Mouse (Mus musculus) fibroblast of lung, adult 2 months (primary cell): ENCODE measurements around the gene Lce3f.

Experiments used
- DNase-seq: peaks from one replicate; pipeline ENCODE4 v3.0.0-alpha.2; 2011; ENCODE audit warnings: low read depth

Gene Lce3f

DNA sequence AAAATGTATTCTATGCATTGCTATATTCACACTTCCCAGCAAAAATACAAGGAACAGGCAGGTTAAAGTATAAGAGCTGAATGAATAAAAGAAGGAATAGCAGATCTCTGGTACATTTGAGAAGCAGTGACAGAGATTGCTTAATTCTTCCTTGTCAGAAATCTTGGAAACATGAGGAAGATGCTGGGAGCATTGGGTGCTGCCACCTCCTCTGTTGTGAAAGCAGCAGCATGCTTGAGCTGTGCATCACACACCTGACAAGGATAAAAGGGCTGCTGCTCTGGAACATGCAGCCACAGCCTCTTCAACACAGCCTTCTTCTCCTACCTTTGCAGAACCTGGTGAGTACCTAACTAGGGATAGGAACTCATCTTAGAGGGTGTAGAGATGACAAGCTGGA is at the start of gene Lce3f:
TSS of gene Lce3f (plus strand) at position 301 of the 400 bp plus-strand sequence.
- DNase-seq: no peak

DNA sequence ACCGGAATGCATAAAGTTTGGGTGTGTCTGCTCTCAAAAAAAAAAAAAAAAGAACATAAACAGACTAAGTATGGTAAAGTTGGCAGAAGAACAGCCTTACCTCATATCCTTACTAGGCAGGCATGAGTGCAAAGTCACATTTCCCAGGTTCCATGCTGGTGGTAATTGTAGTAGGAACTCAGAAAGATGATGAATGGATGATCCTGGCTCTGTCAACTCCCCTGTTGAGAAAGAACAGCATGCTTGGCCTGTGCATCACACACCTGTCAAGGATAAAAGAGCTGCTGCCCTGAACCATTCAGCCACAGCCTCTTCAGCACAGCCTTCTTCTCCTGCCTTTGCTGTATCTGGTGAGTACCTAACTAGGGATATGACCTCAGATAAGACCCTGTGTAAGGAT is 47.8 kb upstream of the Lce3f start, which contains the start of gene Lce3c:
TSS of gene Lce3c (plus strand) at position 301 of the 400 bp plus-strand sequence.
- DNase-seq: no peak

DNA sequence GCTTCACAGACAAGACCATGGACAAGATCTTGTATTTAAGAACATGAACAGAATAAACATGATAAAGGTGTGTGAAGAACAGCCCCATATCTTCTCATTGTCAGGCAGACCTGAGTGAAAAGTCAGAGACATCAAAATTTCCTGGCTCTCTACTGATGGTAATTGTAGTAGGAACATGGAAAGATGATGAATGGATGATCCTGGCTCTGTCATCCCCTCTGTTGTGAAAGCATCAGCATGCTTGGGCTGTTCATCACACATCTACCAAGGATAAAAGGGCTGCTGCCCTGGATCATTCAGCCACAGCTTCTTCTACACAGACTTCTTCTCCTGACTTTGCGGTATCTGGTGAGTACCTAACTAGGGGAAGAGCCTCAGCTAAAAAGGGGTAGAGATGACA is 34.9 kb upstream of the Lce3f start, which contains the start of gene Lce3d:
TSS of gene Lce3d (plus strand) at position 301 of the 400 bp plus-strand sequence.
- DNase-seq: no peak

DNA sequence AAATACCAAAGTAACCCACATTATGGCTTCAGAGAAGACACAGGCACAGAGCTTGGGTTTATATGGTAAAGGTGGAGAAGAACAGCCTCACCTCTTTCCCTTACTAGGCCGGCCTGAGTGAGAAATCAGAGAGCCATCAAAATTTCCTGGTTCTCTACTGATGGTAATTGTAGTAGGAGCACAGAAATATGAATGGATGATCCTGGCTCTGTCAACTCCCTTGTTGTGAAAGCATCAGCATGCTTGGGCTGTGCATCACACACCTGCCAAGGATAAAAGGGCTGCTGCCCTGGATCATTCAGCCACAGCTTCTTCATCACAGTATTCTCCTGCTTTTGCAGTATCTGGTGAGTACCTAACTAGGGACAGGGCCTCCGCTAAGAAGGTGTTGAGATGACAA is 25.3 kb upstream of the Lce3f start, which contains the start of gene Lce3e:
TSS of gene Lce3e (plus strand) at position 301 of the 400 bp plus-strand sequence.
- DNase-seq: no peak

DNA sequence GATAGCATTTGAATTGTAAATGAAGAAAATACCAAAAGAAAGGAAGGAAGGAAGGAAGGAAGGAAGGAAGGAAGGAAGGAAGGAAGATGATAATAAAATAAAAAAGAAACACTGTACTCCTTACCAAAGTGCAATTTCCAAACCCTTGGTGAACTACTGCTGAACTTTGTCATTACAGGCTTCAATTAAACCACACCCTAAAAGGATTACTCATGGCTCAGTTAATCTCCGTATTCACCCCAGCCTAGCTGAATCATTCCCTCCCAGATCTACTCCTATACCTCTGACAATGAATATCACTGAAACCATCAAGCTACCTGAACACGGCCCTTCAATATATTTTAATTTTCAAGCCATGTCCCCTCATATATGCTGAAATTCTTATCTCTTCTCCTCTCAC is 13.5 kb upstream of the Lce3f start:
- no peak for DNase-seq

DNA sequence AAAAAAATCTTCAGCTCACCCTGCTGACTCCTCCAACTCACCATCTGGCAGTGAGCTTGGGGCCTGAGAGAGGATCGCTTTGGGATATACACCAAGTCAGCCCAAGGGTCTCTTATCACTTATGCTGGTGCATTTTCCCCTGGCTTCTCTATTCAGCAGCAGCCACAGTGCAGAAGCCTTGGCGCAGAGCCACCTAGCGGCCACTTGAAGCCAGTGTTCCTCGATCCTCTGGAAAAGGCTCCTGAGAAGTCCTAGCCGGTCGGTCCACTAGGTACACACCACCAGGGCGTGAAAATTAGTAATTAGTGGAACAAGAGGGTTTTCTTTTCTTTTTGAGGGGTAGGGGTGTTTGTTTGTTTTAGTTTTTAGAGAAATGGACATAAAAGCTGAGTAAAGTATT is 6.7 kb downstream of the Lce3f start:
- DNase-seq: no peak

DNA sequence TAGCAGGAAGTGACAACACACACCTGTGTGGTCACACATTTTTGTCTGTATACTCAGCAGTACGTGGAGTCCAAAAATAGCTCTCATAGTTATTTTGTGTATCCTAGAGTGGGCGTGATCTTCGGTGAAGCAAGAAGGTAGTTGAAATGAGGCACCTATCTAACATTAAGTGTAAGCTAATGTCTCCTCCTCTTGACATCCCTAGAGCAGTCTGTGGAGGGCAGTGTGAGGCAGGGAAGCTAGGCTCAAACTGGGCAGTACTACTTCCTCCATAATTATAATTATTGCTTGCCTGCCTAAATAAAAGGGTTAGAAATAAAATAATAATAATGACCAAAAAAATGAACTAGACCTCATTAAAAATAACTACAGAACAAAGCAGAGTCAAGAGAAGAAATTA is 8.6 kb downstream of the Lce3f start:
- no peak for DNase-seq

DNA sequence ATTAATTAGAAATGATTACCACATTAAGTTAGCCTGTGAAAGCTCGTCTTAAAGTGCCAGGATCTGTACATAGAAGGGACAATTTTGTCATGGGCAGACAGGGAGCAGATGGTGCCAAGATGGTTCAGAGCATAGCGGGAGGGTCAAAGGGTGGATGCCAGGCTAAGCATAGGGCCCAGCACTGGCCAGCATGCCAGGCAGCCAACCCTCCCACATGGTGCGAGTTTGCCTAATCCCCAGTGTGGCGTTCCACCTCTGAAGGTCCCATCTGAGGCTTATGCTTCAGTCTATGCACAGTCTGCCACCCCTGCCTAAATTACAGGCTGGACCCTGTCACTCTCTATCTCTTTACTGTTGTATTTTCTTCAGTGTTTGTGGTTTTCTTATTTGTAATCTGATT is 10.8 kb downstream of the Lce3f start:
- no peak for DNase-seq

DNA sequence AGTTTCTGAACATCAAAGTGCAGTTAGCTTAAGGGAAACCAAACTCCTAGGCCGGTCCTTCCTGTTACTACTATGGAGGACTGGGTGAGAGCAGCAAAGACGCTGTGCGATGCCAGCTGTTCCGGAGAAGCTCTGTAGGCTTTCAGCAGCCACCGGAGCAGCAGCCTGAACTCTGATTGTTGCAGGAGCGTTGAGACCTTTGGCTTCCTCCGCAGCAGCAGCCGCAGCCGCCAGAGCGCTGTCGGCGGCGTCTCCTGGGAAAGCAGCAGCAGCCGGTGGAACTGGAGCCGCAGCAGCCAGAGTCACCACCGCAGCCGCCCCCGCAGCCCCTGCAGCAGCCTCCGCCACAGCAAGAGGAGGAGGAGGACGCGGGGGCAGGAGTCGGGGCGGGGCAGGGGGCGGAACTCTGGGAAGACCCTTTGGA is 22.4 kb downstream of the Lce3f start:
- DNase-seq: peak; percentile 34

DNA sequence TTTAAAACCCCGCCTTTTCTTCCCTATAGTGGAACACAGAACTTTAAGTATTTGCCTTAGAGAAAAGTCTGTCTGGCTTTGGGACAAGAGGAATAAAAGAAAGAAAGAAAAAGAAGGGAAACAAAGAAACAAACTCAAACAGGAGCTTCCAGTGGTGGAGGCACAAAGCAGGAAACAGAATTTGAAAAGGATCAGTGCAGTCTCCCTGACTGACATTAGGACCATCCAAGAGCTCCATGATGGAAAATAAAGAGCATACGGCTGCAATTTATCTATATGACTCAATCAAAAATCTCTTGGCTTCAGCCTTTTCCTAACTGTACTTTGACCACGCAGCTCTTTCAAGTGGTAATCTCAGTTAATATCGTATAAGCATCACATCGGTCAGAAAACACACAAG is 22.8 kb downstream of the Lce3f start:
- DNase-seq: no peak

DNA sequence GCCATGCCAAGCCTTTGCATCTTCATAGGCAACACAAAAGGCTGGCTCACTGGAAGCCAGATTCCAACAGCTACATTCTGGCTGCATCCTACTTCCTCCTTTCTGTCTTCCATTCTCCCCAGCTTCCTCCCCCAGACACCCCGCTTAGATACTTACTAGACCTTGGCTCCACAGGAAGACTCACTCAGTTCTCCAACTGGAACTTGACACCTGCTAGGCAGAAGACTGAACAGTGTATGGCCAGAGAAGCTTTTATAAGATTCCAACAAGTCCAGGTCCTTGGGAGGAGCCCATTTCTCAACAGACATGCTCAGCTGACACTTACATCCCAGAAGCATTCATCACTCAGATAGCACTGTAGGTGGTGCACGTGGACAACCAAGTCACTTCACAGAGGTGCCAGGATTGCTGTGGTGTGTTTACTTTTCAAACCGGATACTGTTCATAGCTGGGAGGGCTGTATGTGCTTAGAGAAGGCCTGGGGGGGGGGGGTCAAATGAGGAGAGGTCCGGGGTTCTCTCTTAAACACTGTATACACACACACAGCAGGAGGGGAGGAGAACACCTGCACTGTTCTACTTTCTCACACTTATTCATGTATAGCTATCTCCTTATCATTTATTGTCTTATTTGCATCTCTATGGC is 23.6 kb downstream of the Lce3f start, which contains the start of gene Crct1:
TSS of gene Crct1 (minus strand) at position 228 of the 645 bp plus-strand sequence.
- no peak for DNase-seq

DNA sequence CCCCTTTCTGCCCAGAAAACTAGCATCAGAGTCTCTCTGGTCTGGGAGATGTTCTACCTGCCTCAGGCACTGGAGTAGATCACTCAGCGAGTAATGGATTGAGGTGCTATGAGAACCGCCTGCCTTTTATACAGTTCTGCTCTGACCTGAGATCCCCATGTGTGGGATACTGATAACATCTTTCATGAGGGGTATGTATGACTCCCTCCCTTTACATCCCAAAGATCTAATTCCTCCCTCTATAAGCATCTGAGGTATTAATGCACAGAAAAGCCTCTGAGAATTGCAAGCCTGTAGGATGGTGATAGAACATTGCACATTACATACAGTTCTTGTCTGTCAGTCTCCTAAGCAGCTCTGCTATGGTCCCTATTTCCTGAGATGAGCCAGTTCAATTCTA is 26.9 kb downstream of the Lce3f start, which contains the start of gene Lce1m:
TSS of gene Lce1m (minus strand) at position 101 of the 400 bp plus-strand sequence.
- DNase-seq: no peak

DNA sequence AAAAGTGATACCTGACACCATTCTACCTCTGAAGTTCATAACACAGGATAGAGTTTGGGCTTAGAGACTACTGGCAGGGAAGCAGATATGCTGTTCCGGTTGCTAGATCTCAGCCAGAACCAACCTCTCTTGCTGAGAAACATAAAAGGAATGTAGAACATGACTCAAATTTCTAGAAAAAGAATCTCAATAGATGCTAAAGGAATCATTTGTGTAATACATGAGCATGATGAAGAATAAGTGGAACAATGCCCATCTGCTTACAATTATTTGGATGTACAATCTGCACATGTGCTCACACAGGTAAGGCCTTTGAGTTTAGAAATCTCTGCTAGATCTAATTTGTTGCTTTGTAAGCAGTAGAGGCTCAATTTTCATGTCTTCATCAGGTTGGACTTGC is 29.1 kb downstream of the Lce3f start:
- no peak for DNase-seq

DNA sequence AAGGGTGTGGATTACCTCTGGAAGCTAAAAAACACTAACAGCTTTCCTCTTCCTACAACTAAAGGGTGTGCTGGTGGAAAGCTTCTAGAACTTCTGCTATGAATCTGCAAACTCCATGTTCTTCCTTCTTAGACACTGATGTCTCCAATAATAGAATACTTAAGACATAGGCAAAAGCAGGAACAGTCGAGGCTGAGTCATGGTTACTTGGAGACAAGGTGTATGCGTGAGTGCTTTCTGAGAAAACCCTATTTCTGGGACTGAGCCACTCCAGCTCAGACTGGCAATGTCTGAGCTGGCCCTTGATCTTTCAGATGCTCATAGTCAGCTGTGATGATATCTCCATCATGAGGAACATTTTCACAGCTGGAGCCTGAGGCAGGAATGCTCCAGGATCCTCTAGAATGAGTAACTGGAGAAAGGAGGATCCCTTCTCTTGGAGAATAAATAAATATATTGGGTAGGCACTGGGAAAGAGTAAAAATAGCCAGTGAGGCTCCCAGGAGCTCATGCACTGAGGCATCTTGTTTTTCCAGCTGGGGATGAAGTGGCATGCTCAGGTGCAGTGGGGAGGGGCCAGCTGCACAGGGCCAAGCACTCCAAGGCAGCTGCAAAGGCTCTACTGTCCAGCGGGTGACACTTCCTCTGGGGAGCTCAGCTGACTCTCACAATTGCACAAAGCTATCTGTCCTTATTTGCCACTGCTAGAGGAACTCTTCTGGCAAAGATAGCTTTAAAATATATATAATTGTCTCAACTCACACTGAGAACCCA is 31.6 kb downstream of the Lce3f start:
- DNase-seq: no peak

DNA sequence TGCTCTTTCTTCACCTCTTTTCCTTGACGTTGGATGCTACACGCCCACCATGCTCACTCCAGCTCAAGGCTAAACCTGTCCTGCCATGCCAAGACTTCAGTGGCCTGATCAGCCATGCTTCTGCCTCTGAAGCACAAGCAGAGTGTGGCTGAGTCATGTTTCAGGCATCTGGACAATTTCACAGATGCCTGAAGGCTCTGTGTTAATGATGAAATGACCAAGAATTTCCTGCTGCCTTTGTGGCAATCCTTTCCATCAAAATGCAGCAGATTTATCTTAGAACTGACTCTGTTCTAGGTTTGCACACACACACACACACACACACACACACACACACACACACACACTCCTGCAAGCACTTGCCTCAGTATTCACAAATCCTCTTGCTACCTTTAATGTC is 33.5 kb downstream of the Lce3f start:
- DNase-seq: peak; percentile 39

DNA sequence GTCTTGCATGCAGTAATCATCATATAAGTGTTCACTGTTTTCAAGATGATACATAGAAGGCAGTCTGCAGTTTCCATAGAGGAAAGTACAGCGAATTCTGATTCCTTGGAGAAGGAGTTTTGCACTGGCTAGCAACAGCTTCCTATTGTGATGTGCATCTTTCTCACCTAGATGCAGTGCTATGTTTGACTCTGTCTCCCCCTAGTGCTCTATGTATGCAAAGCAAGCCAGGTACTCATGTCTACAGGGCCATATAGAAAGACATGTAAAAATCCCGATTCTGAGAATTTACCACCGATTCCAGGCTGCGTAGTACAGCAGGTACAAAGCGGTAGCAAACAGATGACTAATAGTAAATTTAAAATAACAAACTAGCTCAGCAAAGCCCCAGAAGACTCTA is 39.4 kb downstream of the Lce3f start:
- DNase-seq: peak; percentile 36
